Mouse (Mus musculus): ENCODE results near the gene Cnot1. TPM values are rescaled to one million over a fixed set of nuclear protein-coding genes. Genes with fewer than 3 reads are reported as not detected.

Cnot1 gene
- total and polyA plus RNA-seq, 2 experiments: 40.2 to 116 TPM

- TF ChIP-seq CTCF (IDR thresholded peaks at IDR 0.05; ENCODE audit: low read depth, low read length) (no peak), POLR2A (IDR thresholded peaks at IDR 0.05; ENCODE audit: extremely low read depth, insufficient read depth, low read length) (no peak)
- 96% methylated on average over 1 of the region's 1 CpGs for WGBS
Observed at GRCm38 (mm10) chr8:95751924-95752323, 55.3 kb downstream of the Cnot1 start.

GRCm38 (mm10) chr8:95748028-95748427 lies 59.2 kb downstream of the Cnot1 start:
- Histone ChIP-seq H3K79me2 (ENCODE audit: control insufficient read depth, insufficient read depth, low read length) (no peaks in the 10 kb centered on the region; the same call in 1 of the 2 replicates), H3K36me3 (ENCODE audit: control insufficient read depth, insufficient read depth, low read length) (peaks cover 74% of the 10 kb centered on the region), H3K4me1 (ENCODE audit: control insufficient read depth, insufficient read depth, low read length) (peaks cover 5% of the 10 kb centered on the region; the same call in 1 of the 2 replicates), H3K4me3 (ENCODE audit: insufficient read depth, low read depth, low read length) (no peak overlapping the region), H3K9ac (ENCODE audit: low read depth, low read length) (no peak overlapping the region), H3K27me3 (ENCODE audit: control insufficient read depth, insufficient read depth, low read length) (no peaks in the 10 kb centered on the region), H3K27ac (replicated peaks; ENCODE audit: insufficient read depth, low read depth, low read length) (no peak overlapping the region)
- 94% methylated on average over 4 of the region's 4 CpGs for WGBS
- TF ChIP-seq CTCF (IDR thresholded peaks at IDR 0.05; ENCODE audit: low read depth, low read length) (no peak), POLR2A (IDR thresholded peaks at IDR 0.05; ENCODE audit: extremely low read depth, insufficient read depth, low read length) (no peak)
- DNase-seq (ENCODE audit: extremely low read depth, low read depth, low spot score): no peak

More at GRCm38 (mm10) chr8:95751924-95752323, 55.3 kb downstream of the Cnot1 start:
- H3K79me2 ChIP-seq (ENCODE audit: control insufficient read depth, insufficient read depth, low read length): no peaks in the 10 kb centered on the region
- peaks cover 61% of the 10 kb centered on the region for H3K36me3 ChIP-seq (ENCODE audit: control insufficient read depth, insufficient read depth, low read length)
- DNase-seq (ENCODE audit: extremely low read depth, low read depth, low spot score): no peak
- no peak overlapping the region for H3K27ac ChIP-seq (replicated peaks; ENCODE audit: insufficient read depth, low read depth, low read length)
- no peaks in the 10 kb centered on the region for H3K27me3 ChIP-seq (ENCODE audit: control insufficient read depth, insufficient read depth, low read length)
- H3K9ac ChIP-seq (ENCODE audit: low read depth, low read length): no peak overlapping the region
- H3K4me3 ChIP-seq (ENCODE audit: insufficient read depth, low read depth, low read length): no peak overlapping the region
- H3K4me1 ChIP-seq (ENCODE audit: control insufficient read depth, insufficient read depth, low read length): peaks cover 5% of the 10 kb centered on the region; the same call in 1 of the 2 replicates

GRCm38 (mm10) chr8:95741732-95742131 lies 65.5 kb downstream of the Cnot1 start:
- Histone ChIP-seq H3K4me3 (ENCODE audit: insufficient read depth, low read depth, low read length) (no peak overlapping the region), H3K27ac (replicated peaks; ENCODE audit: insufficient read depth, low read depth, low read length) (no peak overlapping the region), H3K27me3 (ENCODE audit: control insufficient read depth, insufficient read depth, low read length) (no peaks in the 10 kb centered on the region), H3K79me2 (ENCODE audit: control insufficient read depth, insufficient read depth, low read length) (no peaks in the 10 kb centered on the region; the same call in 1 of the 2 replicates), H3K9ac (ENCODE audit: low read depth, low read length) (no peak overlapping the region), H3K4me1 (ENCODE audit: control insufficient read depth, insufficient read depth, low read length) (no peaks in the 10 kb centered on the region), H3K36me3 (ENCODE audit: control insufficient read depth, insufficient read depth, low read length) (peaks cover 81% of the 10 kb centered on the region)
- TF ChIP-seq POLR2A (IDR thresholded peaks at IDR 0.05; ENCODE audit: extremely low read depth, insufficient read depth, low read length): no peak
- no peak for TF ChIP-seq CTCF (IDR thresholded peaks at IDR 0.05; ENCODE audit: low read depth, low read length)
- WGBS: 80% methylated on average over 7 of the region's 7 CpGs
- no peak for DNase-seq (ENCODE audit: extremely low read depth, low read depth, low spot score)

- H3K4me3 ChIP-seq (ENCODE audit: insufficient read depth, low read depth, low read length): no peak overlapping the region
- H3K27ac ChIP-seq (replicated peaks; ENCODE audit: insufficient read depth, low read depth, low read length): no peak overlapping the region
- no peak for DNase-seq (ENCODE audit: extremely low read depth, low read depth, low spot score)
- no peaks in the 10 kb centered on the region for H3K27me3 ChIP-seq (ENCODE audit: control insufficient read depth, insufficient read depth, low read length)
- TF ChIP-seq POLR2A (IDR thresholded peaks at IDR 0.05; ENCODE audit: extremely low read depth, insufficient read depth, low read length) (no peak), CTCF (IDR thresholded peaks at IDR 0.05; ENCODE audit: low read depth, low read length) (no peak)
- 73% methylated on average over 7 of the region's 7 CpGs for WGBS
- H3K4me1 ChIP-seq (ENCODE audit: control insufficient read depth, insufficient read depth, low read length): no peaks in the 10 kb centered on the region
- H3K79me2 ChIP-seq (ENCODE audit: control insufficient read depth, insufficient read depth, low read length): no peaks in the 10 kb centered on the region; the same call in 1 of the 2 replicates
- H3K9ac ChIP-seq (ENCODE audit: low read depth, low read length): no peak overlapping the region
- H3K36me3 ChIP-seq (ENCODE audit: control insufficient read depth, insufficient read depth, low read length): peaks cover 76% of the 10 kb centered on the region
Observed at GRCm38 (mm10) chr8:95738596-95738995, 68.7 kb downstream of the Cnot1 start.

GRCm38 (mm10) chr8:95727625-95728024 lies 79.6 kb downstream of the Cnot1 start:
- Histone ChIP-seq H3K36me3 (ENCODE audit: control insufficient read depth, insufficient read depth, low read length) (peaks cover 72% of the 10 kb centered on the region), H3K27ac (replicated peaks; ENCODE audit: insufficient read depth, low read depth, low read length) (no peak overlapping the region), H3K4me3 (ENCODE audit: insufficient read depth, low read depth, low read length) (no peak overlapping the region), H3K4me1 (ENCODE audit: control insufficient read depth, insufficient read depth, low read length) (no peaks in the 10 kb centered on the region), H3K9ac (ENCODE audit: low read depth, low read length) (no peak overlapping the region), H3K79me2 (ENCODE audit: control insufficient read depth, insufficient read depth, low read length) (no peaks in the 10 kb centered on the region), H3K27me3 (ENCODE audit: control insufficient read depth, insufficient read depth, low read length) (no peaks in the 10 kb centered on the region)
- 80% methylated on average over 4 of the region's 4 CpGs for WGBS
- TF ChIP-seq POLR2A (IDR thresholded peaks at IDR 0.05; ENCODE audit: extremely low read depth, insufficient read depth, low read length) (no peak), CTCF (IDR thresholded peaks at IDR 0.05; ENCODE audit: low read depth, low read length) (no peak)
- DNase-seq (ENCODE audit: extremely low read depth, low read depth, low spot score): no peak

- 17% methylated on average over 21 of the region's 21 CpGs for WGBS
- Histone ChIP-seq H3K79me2 (ENCODE audit: control insufficient read depth, insufficient read depth, low read length) (no peaks in the 10 kb centered on the region), H3K27me3 (ENCODE audit: control insufficient read depth, insufficient read depth, low read length) (no peaks in the 10 kb centered on the region), H3K4me1 (ENCODE audit: control insufficient read depth, insufficient read depth, low read length) (peaks cover 10% of the 10 kb centered on the region), H3K4me3 (ENCODE audit: insufficient read depth, low read depth, low read length) (peak overlapping the region; percentile 97), H3K36me3 (ENCODE audit: control insufficient read depth, insufficient read depth, low read length) (peaks cover 24% of the 10 kb centered on the region), H3K9ac (ENCODE audit: low read depth, low read length) (peak overlapping the region; percentile 96), H3K27ac (replicated peaks; ENCODE audit: insufficient read depth, low read depth, low read length) (0 out of 2 replicates have a peak overlapping the region, but pooled peaks have one; percentile 54)
- TF ChIP-seq CTCF (IDR thresholded peaks at IDR 0.05; ENCODE audit: low read depth, low read length) (no peak), POLR2A (IDR thresholded peaks at IDR 0.05; ENCODE audit: extremely low read depth, insufficient read depth, low read length) (no peak)
- no peak for DNase-seq (ENCODE audit: extremely low read depth, low read depth, low spot score)
Observed at GRCm38 (mm10) chr8:95716546-95717335, 90.5 kb downstream of the Cnot1 start.
